Mouse (Mus musculus): Measurements from ENCODE around the gene Coq2. TPM values are rescaled to one million over a fixed set of nuclear protein-coding genes. Genes with fewer than 3 reads are reported as not detected.

The Coq2 gene
- polyA plus RNA-seq, 1 experiment from 2014 or later: 46.4 TPM

DNA sequence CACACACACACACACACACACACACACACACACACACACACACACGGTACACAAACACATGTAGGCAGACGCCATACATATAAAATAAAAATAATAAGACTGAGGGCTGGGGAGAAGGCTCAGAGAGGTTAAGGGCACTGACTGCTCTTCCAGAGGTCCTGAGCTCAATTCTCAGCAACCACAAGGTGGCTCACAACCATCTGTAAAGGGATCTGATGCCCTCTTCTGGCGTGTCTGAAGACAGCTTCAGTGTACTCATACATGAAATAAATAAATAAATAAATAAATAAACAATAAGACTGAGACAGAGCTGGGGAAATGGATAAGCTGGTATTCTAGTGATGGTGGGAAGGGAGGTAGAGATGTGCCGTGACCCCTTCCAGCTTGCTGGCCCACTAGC, 10.7 kb upstream of the Coq2 start:
- no peak overlapping the region for H3K9ac ChIP-seq
- no peaks in the 10 kb centered on the region for H3K9me3 ChIP-seq
- H3K4me2 ChIP-seq (replicated peaks): no peak overlapping the region
- ATAC-seq (ENCODE audit: low FRiP score, low read depth): no peak
- no peak overlapping the region for H3K4me3 ChIP-seq
- no peaks in the 10 kb centered on the region for H3K36me3 ChIP-seq
- 64% methylated on average over 4 of the region's 4 CpGs for WGBS
- H3K4me1 ChIP-seq: no peaks in the 10 kb centered on the region
- H3K27me3 ChIP-seq: no peaks in the 10 kb centered on the region
- no peak overlapping the region for H3K27ac ChIP-seq

DNA sequence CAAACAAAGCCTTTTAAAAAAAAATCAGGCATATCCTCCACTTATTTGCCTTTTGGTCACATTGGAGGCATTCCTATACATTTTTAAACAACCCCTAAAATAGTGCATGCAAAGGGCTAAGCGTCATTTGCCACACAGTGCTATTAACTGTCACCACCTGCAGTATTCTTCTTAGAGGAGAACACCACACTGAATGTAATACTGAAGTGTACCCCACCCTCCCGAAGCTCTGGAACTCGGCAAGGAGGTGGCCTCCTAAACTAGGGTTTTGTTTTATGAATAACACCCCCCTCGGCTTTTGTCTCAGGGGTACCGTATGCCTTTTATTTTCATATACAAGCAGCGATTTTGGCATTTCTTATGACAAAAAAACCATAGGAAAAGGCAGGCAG, 5.6 kb upstream of the Coq2 start:
- H3K4me2 ChIP-seq (replicated peaks): no peak overlapping the region
- H3K27me3 ChIP-seq: no peaks in the 10 kb centered on the region
- H3K9me3 ChIP-seq: no peaks in the 10 kb centered on the region
- H3K4me1 ChIP-seq: no peaks in the 10 kb centered on the region
- ATAC-seq (ENCODE audit: low FRiP score, low read depth): no peak
- 74% methylated on average over 6 of the region's 6 CpGs for WGBS
- H3K27ac ChIP-seq: no peak overlapping the region
- no peak overlapping the region for H3K4me3 ChIP-seq
- H3K36me3 ChIP-seq: no peaks in the 10 kb centered on the region
- H3K9ac ChIP-seq: no peak overlapping the region

DNA sequence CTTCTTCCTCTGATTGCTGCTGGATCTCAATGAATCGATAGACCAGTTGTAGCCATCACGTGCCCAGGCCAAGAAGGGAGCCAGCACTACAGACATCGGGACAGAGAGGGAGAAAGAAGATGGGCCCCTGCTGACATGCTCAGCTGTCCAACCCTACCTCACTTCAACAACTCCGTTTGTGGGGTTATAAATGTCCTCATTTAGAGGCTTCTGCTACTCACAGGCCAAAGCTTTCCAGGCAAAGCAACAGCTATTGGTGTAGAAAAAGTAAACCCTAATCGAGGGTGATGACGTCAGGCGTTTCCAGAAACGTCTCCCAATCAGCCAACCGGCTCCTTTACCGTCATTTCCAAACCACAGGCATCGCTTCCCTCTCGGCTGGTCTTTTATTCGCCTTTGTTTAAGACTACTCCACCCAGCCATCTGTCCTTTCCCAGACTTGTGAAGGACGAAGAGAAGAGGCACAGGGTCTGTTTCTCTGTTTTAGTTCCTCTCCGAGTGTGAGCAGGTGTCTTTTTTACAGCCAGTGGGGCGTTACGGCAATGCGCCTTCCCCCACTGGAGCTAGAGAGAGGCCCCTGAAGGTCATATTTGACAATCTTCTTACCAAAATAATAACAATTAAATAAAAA, 5.1 kb upstream of the Coq2 start:
- no peaks in the 10 kb centered on the region for H3K36me3 ChIP-seq
- 68% methylated on average over 18 of the region's 18 CpGs for whole genome bisulfite sequencing
- no peak overlapping the region for H3K4me3 ChIP-seq
- H3K4me2 ChIP-seq (replicated peaks): no peak overlapping the region
- H3K9me3 ChIP-seq: no peaks in the 10 kb centered on the region
- H3K27me3 ChIP-seq: no peaks in the 10 kb centered on the region
- no peak for ATAC-seq (ENCODE audit: low FRiP score, low read depth)
- H3K4me1 ChIP-seq: no peaks in the 10 kb centered on the region
- no peak overlapping the region for H3K27ac ChIP-seq
- no peak overlapping the region for H3K9ac ChIP-seq

DNA sequence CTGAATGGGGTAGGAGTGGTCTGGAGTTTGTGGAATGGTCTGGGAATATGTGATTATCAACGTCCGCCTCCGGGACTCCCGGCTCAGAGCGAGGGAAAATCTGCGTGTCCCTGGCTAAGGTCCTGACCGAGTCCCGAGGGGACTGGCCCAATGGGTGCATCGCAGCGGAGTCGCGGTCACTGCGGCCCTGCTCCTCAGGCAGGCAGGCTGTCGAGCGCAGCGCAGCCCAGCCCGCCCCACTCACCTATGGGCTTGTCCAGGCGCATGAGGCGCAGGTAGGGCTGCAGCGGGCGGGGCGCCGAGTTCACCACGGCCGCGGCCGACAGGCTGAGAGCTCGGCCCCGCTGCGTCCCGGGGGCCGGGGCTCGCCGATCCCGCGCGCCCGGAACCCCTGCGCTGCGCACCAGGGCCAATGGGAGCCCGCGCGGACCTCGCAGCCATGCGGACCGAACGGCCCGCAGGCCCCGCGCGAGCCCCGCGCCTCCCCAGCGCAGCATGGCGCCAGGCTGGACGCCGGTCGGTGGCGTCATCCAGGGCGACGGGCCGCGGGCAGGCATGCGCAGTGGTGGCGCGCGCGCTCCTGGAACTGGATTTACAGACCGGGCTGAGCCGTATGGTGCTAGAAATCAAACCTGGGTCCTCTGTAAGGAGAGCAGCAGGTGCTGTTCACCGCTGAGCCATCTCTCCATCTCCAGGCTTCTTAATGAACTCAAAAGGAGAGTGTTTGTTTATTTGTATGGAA, 1.0 kb downstream of the Coq2 start:
- WGBS: under 1% methylated on average over 61 of the region's 71 CpGs
- Histone ChIP-seq H3K9ac (peak overlapping the region; percentile 89), H3K27me3 (no peaks in the 10 kb centered on the region), H3K4me2 (replicated peaks) (peak overlapping the region; percentile 74), H3K4me3 (peak overlapping the region; percentile 75), H3K36me3 (peaks cover 12% of the 10 kb centered on the region), H3K4me1 (peaks cover 17% of the 10 kb centered on the region), H3K9me3 (no peaks in the 10 kb centered on the region), H3K27ac (peak overlapping the region; percentile 52; the same call in 1 of the 2 replicates)
- ATAC-seq (ENCODE audit: low FRiP score, low read depth): peak; percentile 97

DNA sequence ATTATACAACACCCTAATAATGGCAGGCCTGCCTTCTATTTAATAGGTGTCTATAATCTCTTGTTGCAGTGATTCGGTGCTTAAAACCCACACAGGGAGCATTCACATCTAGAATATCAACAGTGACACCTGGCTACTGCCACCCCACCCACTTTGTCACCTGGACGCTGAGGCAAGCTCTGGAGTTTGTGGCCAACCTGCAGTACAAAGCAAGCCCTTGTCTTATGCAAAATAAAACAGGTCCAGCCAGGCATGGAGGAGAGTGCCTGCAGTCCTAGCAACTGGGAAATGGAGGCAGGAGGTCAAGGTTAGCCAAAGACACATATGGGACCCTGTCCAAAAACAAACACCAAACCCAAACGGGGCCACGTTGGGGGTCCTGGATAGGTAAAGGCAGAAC, 2.5 kb downstream of the Coq2 start:
- no peak overlapping the region for H3K27ac ChIP-seq
- H3K4me3 ChIP-seq: no peak overlapping the region
- no peak for ATAC-seq (ENCODE audit: low FRiP score, low read depth)
- 79% methylated on average over 4 of the region's 4 CpGs for WGBS
- H3K4me1 ChIP-seq: peaks cover 17% of the 10 kb centered on the region
- H3K27me3 ChIP-seq: no peaks in the 10 kb centered on the region
- H3K36me3 ChIP-seq: peaks cover 17% of the 10 kb centered on the region
- H3K4me2 ChIP-seq (replicated peaks): 0 out of 2 replicates have a peak overlapping the region, but pooled peaks have one; percentile 74
- H3K9ac ChIP-seq: no peak overlapping the region
- no peaks in the 10 kb centered on the region for H3K9me3 ChIP-seq

DNA sequence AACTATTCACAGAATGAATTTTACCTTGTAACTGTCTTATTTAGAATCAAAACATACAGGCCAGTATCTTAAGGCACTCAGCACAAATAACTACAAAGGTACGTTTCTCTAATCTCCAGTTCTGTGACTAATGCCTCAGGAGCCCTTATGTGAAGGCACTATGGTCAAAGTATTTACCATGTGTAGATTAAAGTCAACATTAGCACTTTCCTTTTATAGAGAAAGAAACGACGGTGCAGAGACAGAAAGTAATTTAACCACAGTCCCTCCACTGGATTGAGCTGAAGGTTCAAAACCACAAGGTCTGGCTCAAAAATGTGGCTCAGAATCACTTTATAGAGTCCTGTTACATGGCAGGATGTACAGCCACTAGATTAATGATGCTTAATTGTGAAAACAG, 3.0 kb downstream of the Coq2 start:
- no peak overlapping the region for H3K4me2 ChIP-seq (replicated peaks)
- no peak overlapping the region for H3K27ac ChIP-seq
- H3K9me3 ChIP-seq: no peaks in the 10 kb centered on the region
- H3K9ac ChIP-seq: no peak overlapping the region
- WGBS: 71% methylated on average over 3 of the region's 3 CpGs
- ATAC-seq (ENCODE audit: low FRiP score, low read depth): no peak
- H3K4me3 ChIP-seq: no peak overlapping the region
- H3K27me3 ChIP-seq: no peaks in the 10 kb centered on the region
- H3K4me1 ChIP-seq: peaks cover 17% of the 10 kb centered on the region
- peaks cover 22% of the 10 kb centered on the region for H3K36me3 ChIP-seq

DNA sequence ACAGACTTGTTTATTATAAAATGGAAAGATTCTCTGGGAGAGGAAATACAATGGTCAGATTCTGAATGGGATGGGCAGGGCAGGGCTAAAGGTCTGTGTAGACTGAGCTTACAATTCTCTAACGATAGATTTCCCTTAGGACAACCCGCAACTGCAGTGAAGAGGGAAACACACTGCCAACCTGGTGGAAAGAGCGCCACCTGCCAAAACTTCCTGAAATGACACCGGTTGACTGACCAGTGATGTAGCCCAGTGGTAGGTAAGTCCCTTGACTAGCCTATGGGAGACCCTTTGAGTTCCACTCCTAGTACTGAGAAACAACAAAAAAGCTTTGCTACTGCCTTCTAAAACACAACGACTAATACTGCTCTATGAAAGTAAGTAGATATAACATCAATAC, 3.5 kb downstream of the Coq2 start:
- 32% methylated on average over 5 of the region's 5 CpGs for WGBS
- H3K4me3 ChIP-seq: no peak overlapping the region
- no peak for ATAC-seq (ENCODE audit: low FRiP score, low read depth)

DNA sequence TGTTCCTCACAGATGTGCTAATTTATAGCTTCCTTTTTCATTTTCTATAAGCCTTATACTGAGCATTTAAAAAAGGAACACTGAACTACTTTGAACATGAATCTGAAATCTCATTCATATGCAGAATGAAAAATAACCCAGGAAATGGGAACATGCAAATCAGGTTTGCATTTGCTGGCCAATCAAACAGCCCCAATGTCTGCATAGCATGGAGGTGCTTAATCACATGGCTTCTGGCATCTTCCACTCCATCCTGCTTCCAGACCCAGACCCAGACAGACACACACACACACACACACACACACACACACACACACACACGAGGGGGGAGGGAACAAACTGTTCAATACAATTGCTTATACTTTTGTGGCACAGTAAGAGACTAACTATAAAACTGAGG, 8.0 kb downstream of the Coq2 start:
- no peak overlapping the region for H3K9ac ChIP-seq
- H3K9me3 ChIP-seq: no peaks in the 10 kb centered on the region
- H3K4me3 ChIP-seq: no peak overlapping the region
- no peak for ATAC-seq (ENCODE audit: low FRiP score, low read depth)
- no peak overlapping the region for H3K27ac ChIP-seq
- 93% methylated on average over 1 of the region's 1 CpGs for WGBS
- H3K27me3 ChIP-seq: no peaks in the 10 kb centered on the region
- H3K4me1 ChIP-seq: no peaks in the 10 kb centered on the region
- H3K4me2 ChIP-seq (replicated peaks): no peak overlapping the region
- H3K36me3 ChIP-seq: peaks cover 57% of the 10 kb centered on the region

More for the DNA sequence above, 3.5 kb downstream of the Coq2 start:
- Histone ChIP-seq H3K9me3 (no peaks in the 10 kb centered on the region), H3K27me3 (no peaks in the 10 kb centered on the region), H3K36me3 (peaks cover 24% of the 10 kb centered on the region), H3K4me2 (replicated peaks) (no peak overlapping the region), H3K27ac (no peak overlapping the region), H3K9ac (no peak overlapping the region), H3K4me1 (peaks cover 17% of the 10 kb centered on the region)

DNA sequence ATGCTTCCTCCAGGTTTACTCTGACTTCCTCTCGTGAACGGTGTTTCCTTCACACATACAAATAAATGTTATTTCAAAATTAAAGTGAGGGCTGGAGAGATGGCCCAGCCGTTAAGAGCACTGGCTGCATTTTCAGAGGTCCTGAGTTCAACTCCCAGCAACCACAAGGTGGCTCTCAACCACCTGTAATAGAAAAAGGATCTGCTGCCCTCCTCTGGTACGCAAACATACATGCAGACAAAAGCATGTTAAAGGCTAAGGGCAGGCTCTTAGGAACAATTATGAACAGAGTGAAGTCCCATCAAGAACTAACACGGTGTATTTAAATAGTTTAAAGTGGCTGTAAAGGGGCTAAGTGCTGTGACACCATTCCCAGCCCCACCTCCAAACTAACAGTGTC, 11.1 kb downstream of the Coq2 start:
- Histone ChIP-seq H3K9ac (no peak overlapping the region), H3K36me3 (peaks cover 68% of the 10 kb centered on the region), H3K27ac (no peak overlapping the region), H3K27me3 (no peaks in the 10 kb centered on the region), H3K4me3 (no peak overlapping the region), H3K4me1 (no peaks in the 10 kb centered on the region), H3K9me3 (no peaks in the 10 kb centered on the region; the same call in 1 of the 2 replicates), H3K4me2 (replicated peaks) (no peak overlapping the region)
- WGBS: 53% methylated on average over 5 of the region's 5 CpGs
- no peak for ATAC-seq (ENCODE audit: low FRiP score, low read depth)

DNA sequence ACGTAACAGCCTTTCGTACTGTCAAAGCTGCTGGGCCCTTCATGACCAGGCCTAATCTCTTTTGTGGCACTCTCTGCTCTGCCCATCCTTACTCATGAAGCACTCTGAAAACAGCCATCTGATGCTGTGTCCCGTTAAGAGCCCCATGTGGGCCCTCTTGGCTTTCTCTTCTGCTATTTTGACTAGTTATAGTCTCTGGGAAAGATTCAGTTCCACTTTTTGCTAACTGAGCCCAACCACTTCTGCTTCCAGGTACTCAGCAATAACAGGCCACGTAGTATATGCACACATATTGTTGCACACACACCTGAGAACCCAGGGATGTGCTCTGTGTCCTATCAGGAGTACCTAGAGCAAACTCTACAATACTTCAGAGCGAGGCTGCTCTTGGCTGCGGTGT, 11.9 kb downstream of the Coq2 start:
- no peak overlapping the region for H3K4me3 ChIP-seq
- no peak for ATAC-seq (ENCODE audit: low FRiP score, low read depth)
- no peak overlapping the region for H3K9ac ChIP-seq
- H3K4me1 ChIP-seq: no peaks in the 10 kb centered on the region
- no peaks in the 10 kb centered on the region for H3K27me3 ChIP-seq
- no peak overlapping the region for H3K4me2 ChIP-seq (replicated peaks)
- WGBS: 93% methylated on average over 6 of the region's 6 CpGs
- peaks cover 75% of the 10 kb centered on the region for H3K36me3 ChIP-seq
- no peaks in the 10 kb centered on the region; the same call in 1 of the 2 replicates for H3K9me3 ChIP-seq
- no peak overlapping the region for H3K27ac ChIP-seq

DNA sequence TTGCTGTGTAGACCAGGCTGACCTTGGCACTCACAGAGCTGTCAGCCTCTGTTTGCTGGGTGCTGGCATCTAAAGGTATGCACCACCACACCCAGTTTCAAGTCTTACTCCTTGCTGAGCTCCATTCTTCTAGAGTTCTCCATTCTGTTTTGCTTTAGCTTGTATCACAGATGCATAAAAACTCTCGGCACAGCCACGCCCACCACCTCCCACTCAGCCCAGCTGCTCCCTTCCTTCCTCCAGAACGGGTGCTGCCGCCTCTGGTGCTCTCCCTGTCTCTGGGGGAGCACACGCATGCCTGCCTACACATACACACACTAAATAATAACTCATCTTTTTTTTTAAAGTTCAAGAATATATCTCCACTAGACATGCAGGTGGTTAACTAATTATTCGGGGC, 16.5 kb downstream of the Coq2 start:
- Histone ChIP-seq H3K27ac (no peak overlapping the region), H3K36me3 (peaks cover 83% of the 10 kb centered on the region), H3K4me1 (no peaks in the 10 kb centered on the region), H3K9me3 (no peaks in the 10 kb centered on the region; the same call in 1 of the 2 replicates), H3K4me3 (no peak overlapping the region), H3K4me2 (replicated peaks) (no peak overlapping the region), H3K27me3 (no peaks in the 10 kb centered on the region), H3K9ac (no peak overlapping the region)
- 92% methylated on average over 6 of the region's 6 CpGs for WGBS
- no peak for ATAC-seq (ENCODE audit: low FRiP score, low read depth)

DNA sequence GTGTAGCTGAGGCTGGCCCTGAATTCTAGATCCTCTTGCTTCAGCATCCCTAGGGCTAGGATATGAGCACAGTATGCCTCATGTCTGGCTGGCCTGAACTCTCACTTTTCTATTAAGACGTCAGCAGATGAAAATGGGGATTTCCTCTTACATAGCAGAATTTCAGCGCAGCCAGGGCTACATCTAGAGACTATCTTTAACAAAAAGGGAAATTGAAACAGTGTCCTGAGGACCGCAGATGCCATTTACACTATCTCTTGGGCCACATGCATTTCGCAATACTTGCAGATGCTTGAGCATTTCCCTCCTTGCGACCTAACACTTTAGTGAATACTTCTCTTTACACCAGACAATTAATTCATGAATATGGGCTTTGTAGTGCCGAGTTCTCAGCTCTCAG, 18.6 kb downstream of the Coq2 start:
- no peaks in the 10 kb centered on the region for H3K4me1 ChIP-seq
- no peak for ATAC-seq (ENCODE audit: low FRiP score, low read depth)
- whole genome bisulfite sequencing: 84% methylated on average over 6 of the region's 6 CpGs
- H3K4me3 ChIP-seq: no peak overlapping the region
- H3K36me3 ChIP-seq: peaks cover 68% of the 10 kb centered on the region
- H3K27ac ChIP-seq: no peak overlapping the region
- H3K27me3 ChIP-seq: no peaks in the 10 kb centered on the region
- no peak overlapping the region for H3K9ac ChIP-seq
- H3K9me3 ChIP-seq: no peaks in the 10 kb centered on the region; the same call in 1 of the 2 replicates
- H3K4me2 ChIP-seq (replicated peaks): no peak overlapping the region

DNA sequence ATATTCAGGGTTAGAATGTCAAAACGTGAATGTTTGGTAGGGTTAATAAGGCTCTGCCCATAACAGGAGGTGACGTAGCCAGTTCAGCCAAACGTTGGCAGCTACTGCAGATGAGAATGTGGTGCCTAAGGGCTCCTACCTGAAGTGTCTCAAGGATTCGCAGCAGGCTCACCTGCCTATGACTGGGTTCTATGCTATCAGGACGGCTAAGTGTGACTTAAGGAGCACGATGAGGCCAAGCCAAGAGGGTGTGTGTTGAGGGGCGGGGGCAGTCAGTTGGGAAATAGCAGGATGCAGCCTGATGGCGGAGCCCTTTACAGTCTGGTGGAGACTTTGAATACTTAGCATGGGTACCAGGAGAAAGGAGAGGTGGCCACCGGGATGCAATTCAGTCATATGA, 22.6 kb downstream of the Coq2 start:
- Histone ChIP-seq H3K27ac (no peak overlapping the region), H3K9ac (no peak overlapping the region), H3K4me2 (replicated peaks) (no peak overlapping the region), H3K27me3 (no peaks in the 10 kb centered on the region), H3K36me3 (peaks cover 34% of the 10 kb centered on the region), H3K4me1 (no peaks in the 10 kb centered on the region), H3K9me3 (no peaks in the 10 kb centered on the region), H3K4me3 (no peak overlapping the region)
- ATAC-seq (ENCODE audit: low FRiP score, low read depth): no peak
- WGBS: 83% methylated on average over 9 of the region's 9 CpGs

Measured in limb, embryonic 13.5 days (tissue).